In the genomic region with DNA sequence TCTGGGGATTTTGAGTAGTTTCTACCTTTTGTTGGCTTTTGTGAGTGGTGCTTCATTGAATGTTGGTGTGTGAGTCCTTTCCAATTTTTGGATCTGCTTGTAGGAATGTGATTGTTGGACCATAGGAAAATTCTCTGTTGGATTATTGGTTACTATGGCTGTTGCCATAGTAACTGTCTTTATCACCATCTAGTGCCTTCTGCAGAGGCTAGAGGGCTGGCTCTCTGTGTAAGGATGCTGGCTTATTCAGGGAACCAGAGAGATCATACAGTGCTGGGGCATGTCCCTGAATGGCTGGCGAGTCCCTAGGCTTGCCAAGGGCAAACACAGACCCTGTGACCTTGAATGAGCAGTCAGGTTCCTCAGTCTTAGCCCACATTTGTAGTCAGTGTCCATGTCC, we compare ENCODE assay signal across 29 mouse cellular contexts. TPM values are rescaled to one million over a fixed set of nuclear protein-coding genes. Genes with fewer than 3 reads are reported as not detected.
DNase-seq lines count a peak whose midpoint lies in the region; ATAC-seq lines count a peak whose summit lies in the region.
"Had no signal": no experiment of that assay in that cellular context is flagged by ENCODE, and none has a peak within 500 bp of the region (broad histone marks: within the 10 kb centered on the region; RNA-seq: fewer than 3 reads in every experiment).

No protein-coding gene starts in this region.

- peak; percentile 19 for DNase-seq in adrenal gland, adult 2 months
- no peak for DNase-seq in adrenal gland, postnatal 25 days
- no peak for DNase-seq in hindbrain, embryonic 14.5 days (ENCODE audit: low spot score)
- DNase-seq: adrenal gland, adult 8-10 months; cerebellum, adult 11 months; cerebellum, adult 9-10 months; cerebellum, postnatal 36 days; heart, adult 2 months; heart, postnatal 14 days; kidney, adult 9 months; kidney, postnatal 14 days; lung, embryonic 14.5 days; lung, postnatal 14 days; right cerebral cortex, adult 18-20 months; thymus, adult 18-20 months; thymus, postnatal 25 days had no signal

- peaks cover 24% of the 10 kb centered on the region for H3K4me1 ChIP-seq in hindbrain, embryonic 14.5 days (replicated peaks; ENCODE audit: control insufficient read depth, insufficient read depth, low read length)
- peaks cover 11% of the 10 kb centered on the region for H3K4me1 ChIP-seq in hindbrain, embryonic 12.5 days
- H3K4me1 ChIP-seq in megakaryocyte, embryonic 14.5 days: peaks cover 94% of the 10 kb centered on the region
- peaks cover 21% of the 10 kb centered on the region for H3K4me1 ChIP-seq in midbrain, embryonic 16.5 days (ENCODE audit: control insufficient read depth, insufficient read depth, low read length)
- H3K4me1 ChIP-seq in kidney, embryonic 14.5 days (ENCODE audit: control insufficient read depth, insufficient read depth, low read length): peaks cover 6% of the 10 kb centered on the region; the same call in 1 of the 2 replicates

- H3K4me3 ChIP-seq in hindbrain, embryonic 14.5 days (replicated peaks; ENCODE audit: low read length): no peak overlapping the region
- no peak overlapping the region for H3K4me3 ChIP-seq in hindbrain, embryonic 12.5 days
- H3K4me3 ChIP-seq in megakaryocyte, embryonic 14.5 days (replicated peaks): peak overlapping the region; percentile 33
- H3K4me3 ChIP-seq in midbrain, embryonic 16.5 days (ENCODE audit: low read depth, low read length): no peak overlapping the region
- H3K4me3 ChIP-seq in kidney, embryonic 14.5 days (ENCODE audit: low read length): no peak overlapping the region
- H3K4me3 ChIP-seq: heart, adult 2 months; left cerebral cortex, adult 2 months; limb, embryonic 12.5 days; liver, embryonic 15.5 days had no signal

- H3K9me3 ChIP-seq in hindbrain, embryonic 14.5 days (ENCODE audit: control insufficient read depth, low read length): no peaks in the 10 kb centered on the region
- H3K9me3 ChIP-seq in hindbrain, embryonic 12.5 days (replicated peaks): no peaks in the 10 kb centered on the region
- H3K9me3 ChIP-seq in megakaryocyte, embryonic 14.5 days: no peaks in the 10 kb centered on the region
- H3K9me3 ChIP-seq in midbrain, embryonic 16.5 days (replicated peaks; ENCODE audit: control insufficient read depth, low read length, poor library complexity, severe bottlenecking): no peaks in the 10 kb centered on the region
- H3K9me3 ChIP-seq in kidney, embryonic 14.5 days (ENCODE audit: control insufficient read depth, low read length): no peaks in the 10 kb centered on the region
- H3K9me3 ChIP-seq: limb, embryonic 12.5 days; liver, embryonic 15.5 days had no signal

- no peak overlapping the region for H3K4me2 ChIP-seq in hindbrain, embryonic 14.5 days (replicated peaks)
- no peak overlapping the region for H3K4me2 ChIP-seq in hindbrain, embryonic 12.5 days (replicated peaks)
- H3K4me2 ChIP-seq in midbrain, embryonic 16.5 days (ENCODE audit: low read length): no peak overlapping the region
- no peak overlapping the region for H3K4me2 ChIP-seq in kidney, embryonic 14.5 days (replicated peaks; ENCODE audit: low read depth, low read length)
- H3K4me2 ChIP-seq: limb, embryonic 12.5 days; liver, embryonic 15.5 days; lung, embryonic 14.5 days had no signal

- ATAC-seq in hindbrain, embryonic 14.5 days (ENCODE audit: low FRiP score): peak; percentile 47; the same call in 1 of the 2 replicates
- no peak for ATAC-seq in hindbrain, embryonic 12.5 days (ENCODE audit: low FRiP score)
- no peak for ATAC-seq in megakaryocyte, adult 5-6 weeks (ENCODE audit: poor library complexity, severe bottlenecking)
- ATAC-seq in midbrain, embryonic 16.5 days: peak; percentile 71
- ATAC-seq in kidney, embryonic 14.5 days (ENCODE audit: low FRiP score, low TSS enrichment): no peak
- ATAC-seq: activated CD4-positive, CD25-positive, alpha-beta regulatory T cell, adult 4 months; intestine, embryonic 16.5 days had no signal

- no peak overlapping the region for H3K9ac ChIP-seq in hindbrain, embryonic 14.5 days
- no peak overlapping the region for H3K9ac ChIP-seq in hindbrain, embryonic 12.5 days
- H3K9ac ChIP-seq in midbrain, embryonic 16.5 days (ENCODE audit: low read depth, low read length): no peak overlapping the region
- H3K9ac ChIP-seq in kidney, embryonic 14.5 days (ENCODE audit: low read depth, low read length): no peak overlapping the region
- H3K9ac ChIP-seq: limb, embryonic 12.5 days; liver, embryonic 15.5 days; lung, embryonic 14.5 days had no signal

- peaks cover 90% of the 10 kb centered on the region for H3K36me3 ChIP-seq in hindbrain, embryonic 14.5 days (replicated peaks; ENCODE audit: control insufficient read depth, insufficient read depth)
- peaks cover 84% of the 10 kb centered on the region for H3K36me3 ChIP-seq in hindbrain, embryonic 12.5 days
- H3K36me3 ChIP-seq in megakaryocyte, embryonic 14.5 days (replicated peaks; ENCODE audit: low read length): peaks cover 97% of the 10 kb centered on the region
- peaks cover 67% of the 10 kb centered on the region for H3K36me3 ChIP-seq in midbrain, embryonic 16.5 days (ENCODE audit: control insufficient read depth, insufficient read depth, low read length)
- H3K36me3 ChIP-seq in kidney, embryonic 14.5 days (ENCODE audit: control insufficient read depth, insufficient read depth, low read length): peaks cover 86% of the 10 kb centered on the region

- WGBS in hindbrain, embryonic 14.5 days: 70% methylated on average over 1 of the region's 1 CpGs
- WGBS in hindbrain, embryonic 12.5 days: 91% methylated on average over 1 of the region's 1 CpGs
- WGBS in midbrain, embryonic 16.5 days: 64% methylated on average over 1 of the region's 1 CpGs
- 91% methylated on average over 1 of the region's 1 CpGs for WGBS in kidney, embryonic 14.5 days

- H3K27ac ChIP-seq in hindbrain, embryonic 14.5 days: no peak overlapping the region
- H3K27ac ChIP-seq in hindbrain, embryonic 12.5 days: no peak overlapping the region
- no peak overlapping the region for H3K27ac ChIP-seq in midbrain, embryonic 16.5 days (ENCODE audit: low read length)
- no peak overlapping the region for H3K27ac ChIP-seq in kidney, embryonic 14.5 days (ENCODE audit: low read depth, low read length)
- H3K27ac ChIP-seq: heart, adult 2 months; left cerebral cortex, adult 2 months; limb, embryonic 12.5 days; liver, embryonic 15.5 days; stomach, postnatal 0 days had no signal

- H3K27me3 ChIP-seq in hindbrain, embryonic 14.5 days (ENCODE audit: control insufficient read depth, insufficient read depth, low read length): no peaks in the 10 kb centered on the region
- H3K27me3 ChIP-seq in hindbrain, embryonic 12.5 days: no peaks in the 10 kb centered on the region
- no peaks in the 10 kb centered on the region for H3K27me3 ChIP-seq in megakaryocyte, embryonic 14.5 days (replicated peaks)
- no peaks in the 10 kb centered on the region for H3K27me3 ChIP-seq in midbrain, embryonic 16.5 days (ENCODE audit: control insufficient read depth, insufficient read depth, low read depth, low read length)
- H3K27me3 ChIP-seq in kidney, embryonic 14.5 days (ENCODE audit: control insufficient read depth, insufficient read depth, low read length): no peaks in the 10 kb centered on the region
- H3K27me3 ChIP-seq: CH12.LX; limb, embryonic 12.5 days; liver, embryonic 15.5 days had no signal

RNA-seq across cellular contexts. Expression of a gene that starts 5.6 kb away (rescaled TPM):
- total RNA-seq in adrenal gland, adult 2 months (2021): 100 to 1,000 TPM; 123 to 245 TPM
- polyA plus RNA-seq in adrenal gland, adult 2 months (2012; rRNA removed): 174 and 270 TPM in 2 replicates
- 215 and 274 TPM in 2 replicates for total RNA-seq in adrenal gland, postnatal 25 days (2021)
- 179 and 185 TPM in 2 replicates for polyA plus RNA-seq in hindbrain, embryonic 14.5 days (2014; fragmentation: Nextera tagmentation; extraction: Ambion mirVana)
- polyA plus RNA-seq in hindbrain, embryonic 12.5 days (2016; fragmentation: Nextera tagmentation; extraction: Ambion mirVana): 149 and 163 TPM in 2 replicates
- polyA plus RNA-seq in megakaryocyte, embryonic 14.5 days (2012; ENCODE audit: insufficient read depth, low replicate concordance): 104 and 124 TPM in 2 replicates
- total RNA-seq in megakaryocyte, adult 5-6 weeks (2015): 93.7 and 101 TPM in 2 replicates
- 84.6 and 102 TPM in 2 replicates for total RNA-seq in megakaryocyte, adult 5-6 weeks (2017)
- polyA plus RNA-seq in midbrain, embryonic 16.5 days (2015; fragmentation: Nextera tagmentation; extraction: Ambion mirVana): 173 and 175 TPM in 2 replicates
- polyA plus RNA-seq in kidney, embryonic 14.5 days (2014; fragmentation: Nextera tagmentation; extraction: Ambion mirVana): 165 and 182 TPM in 2 replicates

RNA-seq across cellular contexts. Expression of a gene that starts 33.0 kb away (rescaled TPM):
- 1 to 10 TPM; 1.1 to 2.1 TPM for total RNA-seq in adrenal gland, adult 2 months (2021)
- 10.2 and 13.4 TPM in 2 replicates for polyA plus RNA-seq in adrenal gland, adult 2 months (2012; rRNA removed)
- 3.3 and 3.4 TPM in 2 replicates for total RNA-seq in adrenal gland, postnatal 25 days (2021)
- 0.39 and 0.57 TPM in 2 replicates for polyA plus RNA-seq in hindbrain, embryonic 14.5 days (2014; fragmentation: Nextera tagmentation; extraction: Ambion mirVana)
- 0.77 and 1.3 TPM in 2 replicates for polyA plus RNA-seq in hindbrain, embryonic 12.5 days (2016; fragmentation: Nextera tagmentation; extraction: Ambion mirVana)
- polyA plus RNA-seq in megakaryocyte, embryonic 14.5 days (2012; ENCODE audit: insufficient read depth, low replicate concordance): 116 and 408 TPM in 2 replicates
- total RNA-seq in megakaryocyte, adult 5-6 weeks (2015): 0.11 and 0.32 TPM in 2 replicates
- total RNA-seq in megakaryocyte, adult 5-6 weeks (2017): 0.07 and 0.08 TPM in 2 replicates
- 0.39 and 0.48 TPM in 2 replicates for polyA plus RNA-seq in midbrain, embryonic 16.5 days (2015; fragmentation: Nextera tagmentation; extraction: Ambion mirVana)
- 3.3 and 3.7 TPM in 2 replicates for polyA plus RNA-seq in kidney, embryonic 14.5 days (2014; fragmentation: Nextera tagmentation; extraction: Ambion mirVana)
- total RNA-seq: left cerebral cortex, adult 2 months; liver, adult 2 months had no signal

Comparison
In these comparisons a context has a peak if more than half of its experiments do, and no peak if none do; other contexts are left out.
1. ATAC-seq: peak in hindbrain, embryonic 14.5 days (single experiment) and midbrain, embryonic 16.5 days (single experiment); none in hindbrain, embryonic 12.5 days (single experiment), megakaryocyte, adult 5-6 weeks (single experiment) and kidney, embryonic 14.5 days (single experiment).